Mouse (Mus musculus): ENCODE measurements around the gene Tgfbr3. TPM values are rescaled to one million over a fixed set of nuclear protein-coding genes. Genes with fewer than 3 reads are reported as not detected.

Gene Tgfbr3
- polyA plus RNA-seq, 1 experiment from 2014 or later = 24.4 TPM

- DNase-seq (ENCODE audit: low spot score) = no peak
- Histone ChIP-seq H3K27ac (ENCODE audit: low read depth) (0 out of 2 replicates have a peak overlapping the region, but pooled peaks have one; percentile 0), H3K36me3 (ENCODE audit: control insufficient read depth, insufficient read depth, low read length) (peaks cover 46% of the 10 kb centered on the region), H3K4me2 (ENCODE audit: low read length) (no peak overlapping the region), H3K4me3 (ENCODE audit: low read depth, low read length) (no peak overlapping the region), H3K9ac (ENCODE audit: low read length) (no peak overlapping the region), H3K4me1 (replicated peaks; ENCODE audit: control insufficient read depth, insufficient read depth, low read length) (peaks cover 29% of the 10 kb centered on the region), H3K9me3 (ENCODE audit: control insufficient read depth, low read length) (no peaks in the 10 kb centered on the region), H3K27me3 (replicated peaks; ENCODE audit: control insufficient read depth, insufficient read depth, low read length) (no peaks in the 10 kb centered on the region)
- WGBS = 40% methylated on average over 7 of the region's 7 CpGs
- ATAC-seq (replicated peaks; ENCODE audit: low FRiP score, low TSS enrichment, low read depth) = no peak
Observed at GRCm38 (mm10) chr5:107126561-107126960, 162.9 kb downstream of the Tgfbr3 start.

GRCm38 (mm10) chr5:107125131-107125530 is 164.3 kb downstream of the Tgfbr3 start:
- peaks cover 29% of the 10 kb centered on the region for H3K4me1 ChIP-seq (replicated peaks; ENCODE audit: control insufficient read depth, insufficient read depth, low read length)
- peak overlapping the region; percentile 62 for H3K27ac ChIP-seq (ENCODE audit: low read depth)
- H3K4me3 ChIP-seq (ENCODE audit: low read depth, low read length) = no peak overlapping the region
- peaks cover 38% of the 10 kb centered on the region for H3K36me3 ChIP-seq (ENCODE audit: control insufficient read depth, insufficient read depth, low read length)
- 59% methylated on average over 6 of the region's 6 CpGs for WGBS
- H3K27me3 ChIP-seq (replicated peaks; ENCODE audit: control insufficient read depth, insufficient read depth, low read length) = no peaks in the 10 kb centered on the region
- no peak overlapping the region for H3K4me2 ChIP-seq (ENCODE audit: low read length)
- H3K9ac ChIP-seq (ENCODE audit: low read length) = no peak overlapping the region
- H3K9me3 ChIP-seq (ENCODE audit: control insufficient read depth, low read length) = no peaks in the 10 kb centered on the region
- ATAC-seq (replicated peaks; ENCODE audit: low FRiP score, low TSS enrichment, low read depth) (no peak), DNase-seq (ENCODE audit: low spot score) (no peak)

- H3K9me3 ChIP-seq (ENCODE audit: control insufficient read depth, low read length) = no peaks in the 10 kb centered on the region
- H3K36me3 ChIP-seq (ENCODE audit: control insufficient read depth, insufficient read depth, low read length) = peaks cover 32% of the 10 kb centered on the region
- H3K27ac ChIP-seq (ENCODE audit: low read depth) = peak overlapping the region; percentile 62
- H3K4me1 ChIP-seq (replicated peaks; ENCODE audit: control insufficient read depth, insufficient read depth, low read length) = peaks cover 29% of the 10 kb centered on the region
- no peak overlapping the region for H3K4me2 ChIP-seq (ENCODE audit: low read length)
- ATAC-seq (replicated peaks; ENCODE audit: low FRiP score, low TSS enrichment, low read depth) = no peak
- no peak overlapping the region for H3K4me3 ChIP-seq (ENCODE audit: low read depth, low read length)
- H3K9ac ChIP-seq (ENCODE audit: low read length) = no peak overlapping the region
- no peaks in the 10 kb centered on the region for H3K27me3 ChIP-seq (replicated peaks; ENCODE audit: control insufficient read depth, insufficient read depth, low read length)
- DNase-seq (ENCODE audit: low spot score) = no peak
- 36% methylated on average over 7 of the region's 7 CpGs for WGBS
Observed at GRCm38 (mm10) chr5:107124531-107124930, 164.9 kb downstream of the Tgfbr3 start.

- Histone ChIP-seq H3K4me2 (ENCODE audit: low read length) (no peak overlapping the region), H3K9ac (ENCODE audit: low read length) (no peak overlapping the region), H3K4me1 (replicated peaks; ENCODE audit: control insufficient read depth, insufficient read depth, low read length) (peaks cover 29% of the 10 kb centered on the region), H3K9me3 (ENCODE audit: control insufficient read depth, low read length) (no peaks in the 10 kb centered on the region), H3K27ac (ENCODE audit: low read depth) (no peak overlapping the region), H3K4me3 (ENCODE audit: low read depth, low read length) (no peak overlapping the region), H3K27me3 (replicated peaks; ENCODE audit: control insufficient read depth, insufficient read depth, low read length) (no peaks in the 10 kb centered on the region), H3K36me3 (ENCODE audit: control insufficient read depth, insufficient read depth, low read length) (peaks cover 31% of the 10 kb centered on the region)
- ATAC-seq (replicated peaks; ENCODE audit: low FRiP score, low TSS enrichment, low read depth) (no peak), DNase-seq (ENCODE audit: low spot score) (no peak)
- WGBS = 82% methylated on average over 4 of the region's 4 CpGs
Observed at GRCm38 (mm10) chr5:107122622-107123021, 166.8 kb downstream of the Tgfbr3 start.

GRCm38 (mm10) chr5:107121086-107121485 is 168.3 kb downstream of the Tgfbr3 start:
- H3K36me3 ChIP-seq (ENCODE audit: control insufficient read depth, insufficient read depth, low read length) = peaks cover 42% of the 10 kb centered on the region
- 70% methylated on average over 10 of the region's 10 CpGs for WGBS
- H3K9me3 ChIP-seq (ENCODE audit: control insufficient read depth, low read length) = no peaks in the 10 kb centered on the region
- no peak overlapping the region for H3K4me2 ChIP-seq (ENCODE audit: low read length)
- ATAC-seq (replicated peaks; ENCODE audit: low FRiP score, low TSS enrichment, low read depth) (no peak), DNase-seq (ENCODE audit: low spot score) (no peak)
- no peak overlapping the region for H3K27ac ChIP-seq (ENCODE audit: low read depth)
- H3K27me3 ChIP-seq (replicated peaks; ENCODE audit: control insufficient read depth, insufficient read depth, low read length) = no peaks in the 10 kb centered on the region
- no peak overlapping the region for H3K9ac ChIP-seq (ENCODE audit: low read length)
- no peak overlapping the region for H3K4me3 ChIP-seq (ENCODE audit: low read depth, low read length)
- peaks cover 21% of the 10 kb centered on the region for H3K4me1 ChIP-seq (replicated peaks; ENCODE audit: control insufficient read depth, insufficient read depth, low read length)

- peaks cover 42% of the 10 kb centered on the region for H3K36me3 ChIP-seq (ENCODE audit: control insufficient read depth, insufficient read depth, low read length)
- 90% methylated on average over 3 of the region's 3 CpGs for WGBS
- no peaks in the 10 kb centered on the region for H3K27me3 ChIP-seq (replicated peaks; ENCODE audit: control insufficient read depth, insufficient read depth, low read length)
- no peaks in the 10 kb centered on the region for H3K9me3 ChIP-seq (ENCODE audit: control insufficient read depth, low read length)
- no peak for ATAC-seq (replicated peaks; ENCODE audit: low FRiP score, low TSS enrichment, low read depth)
- H3K4me2 ChIP-seq (ENCODE audit: low read length) = no peak overlapping the region
- no peak overlapping the region for H3K4me3 ChIP-seq (ENCODE audit: low read depth, low read length)
- no peak overlapping the region for H3K9ac ChIP-seq (ENCODE audit: low read length)
- peaks cover 17% of the 10 kb centered on the region; the same call in 1 of the 2 replicates for H3K4me1 ChIP-seq (replicated peaks; ENCODE audit: control insufficient read depth, insufficient read depth, low read length)
- no peak overlapping the region for H3K27ac ChIP-seq (ENCODE audit: low read depth)
- DNase-seq (ENCODE audit: low spot score) = no peak
Observed at GRCm38 (mm10) chr5:107120624-107121023, 168.8 kb downstream of the Tgfbr3 start.

GRCm38 (mm10) chr5:107119896-107120295 is 169.5 kb downstream of the Tgfbr3 start:
- ATAC-seq (replicated peaks; ENCODE audit: low FRiP score, low TSS enrichment, low read depth) (no peak), DNase-seq (ENCODE audit: low spot score) (no peak)
- H3K9me3 ChIP-seq (ENCODE audit: control insufficient read depth, low read length) = no peaks in the 10 kb centered on the region
- H3K27ac ChIP-seq (ENCODE audit: low read depth) = no peak overlapping the region
- no peaks in the 10 kb centered on the region for H3K27me3 ChIP-seq (replicated peaks; ENCODE audit: control insufficient read depth, insufficient read depth, low read length)
- H3K9ac ChIP-seq (ENCODE audit: low read length) = no peak overlapping the region
- H3K4me1 ChIP-seq (replicated peaks; ENCODE audit: control insufficient read depth, insufficient read depth, low read length) = peaks cover 10% of the 10 kb centered on the region; the same call in 1 of the 2 replicates
- no peak overlapping the region for H3K4me2 ChIP-seq (ENCODE audit: low read length)
- no peak overlapping the region for H3K4me3 ChIP-seq (ENCODE audit: low read depth, low read length)
- whole genome bisulfite sequencing = 72% methylated on average over 6 of the region's 6 CpGs
- H3K36me3 ChIP-seq (ENCODE audit: control insufficient read depth, insufficient read depth, low read length) = peaks cover 42% of the 10 kb centered on the region

GRCm38 (mm10) chr5:107116821-107117220 is 172.6 kb downstream of the Tgfbr3 start:
- ATAC-seq (replicated peaks; ENCODE audit: low FRiP score, low TSS enrichment, low read depth) = no peak
- peak overlapping the region; percentile 35 for H3K27ac ChIP-seq (ENCODE audit: low read depth)

GRCm38 (mm10) chr5:107112656-107113275 is 176.7 kb downstream of the Tgfbr3 start:
- no peak for ATAC-seq (replicated peaks; ENCODE audit: low FRiP score, low TSS enrichment, low read depth)
- H3K36me3 ChIP-seq (ENCODE audit: control insufficient read depth, insufficient read depth, low read length) = peaks cover 37% of the 10 kb centered on the region
- H3K27ac ChIP-seq (ENCODE audit: low read depth) = no peak overlapping the region
- no peaks in the 10 kb centered on the region for H3K9me3 ChIP-seq (ENCODE audit: control insufficient read depth, low read length)
- H3K4me1 ChIP-seq (replicated peaks; ENCODE audit: control insufficient read depth, insufficient read depth, low read length) = peaks cover 30% of the 10 kb centered on the region
- WGBS = 65% methylated on average over 7 of the region's 7 CpGs
- H3K4me3 ChIP-seq (ENCODE audit: low read depth, low read length) = no peak overlapping the region
- DNase-seq (ENCODE audit: low spot score) = no peak
- no peaks in the 10 kb centered on the region for H3K27me3 ChIP-seq (replicated peaks; ENCODE audit: control insufficient read depth, insufficient read depth, low read length)
- H3K9ac ChIP-seq (ENCODE audit: low read length) = no peak overlapping the region
- no peak overlapping the region for H3K4me2 ChIP-seq (ENCODE audit: low read length)

More at GRCm38 (mm10) chr5:107116821-107117220, 172.6 kb downstream of the Tgfbr3 start:
- Histone ChIP-seq H3K9ac (ENCODE audit: low read length) (no peak overlapping the region), H3K9me3 (ENCODE audit: control insufficient read depth, low read length) (no peaks in the 10 kb centered on the region), H3K36me3 (ENCODE audit: control insufficient read depth, insufficient read depth, low read length) (peaks cover 42% of the 10 kb centered on the region), H3K27me3 (replicated peaks; ENCODE audit: control insufficient read depth, insufficient read depth, low read length) (no peaks in the 10 kb centered on the region), H3K4me1 (replicated peaks; ENCODE audit: control insufficient read depth, insufficient read depth, low read length) (peaks cover 7% of the 10 kb centered on the region), H3K4me3 (ENCODE audit: low read depth, low read length) (no peak overlapping the region), H3K4me2 (ENCODE audit: low read length) (no peak overlapping the region)
- WGBS = 73% methylated on average over 3 of the region's 3 CpGs
- no peak for DNase-seq (ENCODE audit: low spot score)
